Mouse (Mus musculus): Measurements from ENCODE around the gene Iqsec1.
"Not testable (repeated sequence)": the region's sequence is repeated elsewhere in the genome, so short reads cannot be mapped to it uniquely, and the experiment has no call there.

DNA sequence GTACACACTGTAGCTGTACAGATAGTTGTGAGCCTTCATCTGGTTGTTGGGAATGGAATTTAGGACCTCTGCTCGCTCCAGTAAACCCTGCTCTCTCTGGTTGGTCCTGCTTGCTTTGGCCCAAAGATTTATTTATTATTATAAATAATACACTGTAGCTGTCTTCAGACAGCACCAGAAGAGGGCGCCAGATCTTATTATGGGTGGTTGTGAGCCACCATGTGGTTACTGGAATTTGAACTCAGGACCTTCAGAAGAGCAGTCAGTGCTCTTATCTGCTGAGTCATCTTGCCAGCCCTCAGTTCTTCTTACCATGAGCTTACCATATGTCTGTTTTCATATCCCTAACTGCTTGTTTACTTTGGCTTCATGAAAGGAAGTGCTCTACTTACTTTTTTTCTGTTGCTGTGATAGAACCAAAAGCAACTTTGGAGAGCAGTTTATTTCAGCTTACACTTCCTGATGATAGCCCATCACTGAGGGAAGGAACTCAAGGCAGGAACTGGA lies 332.1 kb downstream of the Iqsec1 start:
- not testable (repeated sequence) for TF ChIP-seq GATA1 (IDR thresholded peaks at IDR 0.05; ENCODE audit: borderline replicate concordance, low read length); FLI1 (IDR thresholded peaks at IDR 0.05; ENCODE audit: low read length)

Measured in megakaryocyte, embryonic 14.5 days (primary cell).